Mouse (Mus musculus): ENCODE data around the gene Eif4g1.

DNA sequence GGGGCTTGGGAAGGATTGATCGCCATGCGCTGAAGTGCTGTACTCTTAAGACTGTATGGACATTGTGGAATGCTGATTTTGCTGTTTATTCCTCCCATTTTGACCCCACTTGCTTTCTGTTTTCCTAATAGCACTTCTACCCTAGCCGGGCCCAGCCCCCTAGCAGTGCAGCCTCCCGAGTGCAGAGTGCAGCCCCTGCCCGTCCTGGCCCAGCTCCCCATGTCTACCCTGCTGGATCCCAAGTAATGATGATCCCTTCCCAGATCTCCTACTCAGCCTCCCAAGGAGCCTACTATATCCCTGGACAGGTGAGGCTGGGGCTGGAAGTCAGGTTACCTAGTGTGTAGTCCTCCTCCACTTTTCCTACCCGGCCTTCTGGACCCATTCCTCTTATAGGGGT is 7.1 kb downstream of the Eif4g1 start:
- no peak for TF ChIP-seq CTCF (IDR thresholded peaks at IDR 0.05)
- no peak for TF ChIP-seq EP300 (IDR thresholded peaks at IDR 0.05)

Data from lung, postnatal 0 days (tissue).